Mouse (Mus musculus) heart, adult 2 months (tissue): ENCODE results near the gene Plscr2. TPM values are rescaled to one million over a fixed set of nuclear protein-coding genes. Genes with fewer than 3 reads are reported as not detected.

Experiments
- DNase-seq, 2 experiments: peaks; one replicate each; pipeline ENCODE4 v3.0.0; 2021
- H3K27ac ChIP-seq: fragments of 200-600 bp; 2 replicates; pipeline ENCODE4 v1.8.1; 2022
- H3K27me3 ChIP-seq: fragments of 200-500 bp; 2 replicates; pipeline ENCODE4 v1.6.1; 2012; ENCODE audit warnings: mild to moderate bottlenecking, low read length, inconsistent platforms, mixed read lengths; ENCODE audit not compliant: control insufficient read depth, insufficient read depth
- H3K36me3 ChIP-seq: fragments of 200-500 bp; 2 replicates; pipeline ENCODE4 v1.6.1; 2012; ENCODE audit warnings: low read length, inconsistent platforms; ENCODE audit not compliant: control insufficient read depth, insufficient read depth
- H3K4me1 ChIP-seq: fragments of 200-500 bp; 2 replicates; pipeline ENCODE4 v1.6.1; 2011; ENCODE audit warnings: low read length; ENCODE audit not compliant: control insufficient read depth, insufficient read depth
- H3K4me3 ChIP-seq: fragments of 200-600 bp; 2 replicates; pipeline ENCODE4 v1.8.1; 2022
- H3K79me2 ChIP-seq: fragments of 200-500 bp; replicated peaks from 2 replicates; pipeline ENCODE4 v1.6.1; 2012; ENCODE audit warnings: mild to moderate bottlenecking, inconsistent platforms, low read length, moderate library complexity, mixed read lengths; ENCODE audit not compliant: control insufficient read depth, insufficient read depth
- H3K9ac ChIP-seq: fragments of 200-500 bp; 2 replicates; pipeline ENCODE4 v1.6.1; 2012; ENCODE audit warnings: low read depth, mild to moderate bottlenecking, control low read depth, inconsistent platforms, low read length, mixed read lengths
- CTCF ChIP-seq: fragments of 200-600 bp; IDR thresholded peaks from 2 replicates; pipeline ENCODE4 v1.8.1; 2022; ENCODE audit warnings: antibody characterized with exemption, mild to moderate bottlenecking, moderate library complexity
- EP300 ChIP-seq: fragments of 200-500 bp; IDR thresholded peaks from 2 replicates; pipeline ENCODE4 v1.6.1; 2011; ENCODE audit warnings: low read depth, low read length, control low read depth; ENCODE audit not compliant: insufficient read depth
- POLR2A ChIP-seq: fragments of 200-500 bp; IDR thresholded peaks from 2 replicates; pipeline ENCODE4 v1.6.1; 2011; ENCODE audit warnings: mild to moderate bottlenecking, low read depth, low read length, control low read depth; ENCODE audit not compliant: insufficient read depth
- whole genome bisulfite sequencing: fragments of 180-500 bp; shearing (Covaris S2); methylation state at CpG from one replicate; pipeline ENCODE4 v1.1.7; 2018; 5-methylcytosine and 5-hydroxymethylcytosine counted together
- intact Hi-C: fragments of 180-260 bp; cut with DNase I; formaldehyde crosslinking; loops from one replicate; pipeline ENCODE4 v1.15.1; 2025
- polyA plus RNA-seq: library from polyadenylated mRNA; depleted of rRNA; stranded (reverse); fragments of >200 nt; gene quantifications from 2 replicates; pipeline ENCODE4 v1.2.3, GENCODE M21; 2012
- total RNA-seq, 2 experiments: library from RNA; stranded (reverse); gene quantifications; 2 replicates each; pipeline ENCODE4 v1.2.3; 2021

Gene Plscr2
- total and polyA plus RNA-seq, 3 experiments = 12.1 to 27.1 (median 25.1) TPM

DNA sequence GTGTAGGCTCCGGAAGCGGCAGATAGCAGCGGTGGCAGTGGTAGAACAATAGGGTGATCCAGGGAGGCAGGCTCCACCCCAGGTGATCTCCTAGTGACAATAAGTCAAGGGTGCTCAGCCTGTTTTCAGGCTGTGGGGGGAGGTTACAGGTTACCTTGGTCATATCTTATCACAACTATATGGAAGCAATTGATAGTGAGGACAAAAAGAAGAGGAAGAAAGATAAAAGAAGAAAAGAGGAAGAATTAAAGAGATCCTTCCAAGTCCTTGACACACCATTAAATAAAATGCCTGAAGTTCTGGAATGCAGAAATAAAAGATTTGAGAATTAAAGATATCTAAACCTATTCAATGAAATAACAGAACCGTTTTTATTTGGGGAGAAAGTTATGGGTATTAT lies 51.4 kb downstream of the Plscr2 start:
- TF ChIP-seq CTCF = no peak
- no peak for TF ChIP-seq POLR2A
- no peak for TF ChIP-seq EP300
- DNase-seq = no peak
- no peak overlapping the region for H3K4me3 ChIP-seq
- H3K27me3 ChIP-seq = no peaks in the 10 kb centered on the region
- no peaks in the 10 kb centered on the region for H3K79me2 ChIP-seq
- WGBS = 77% methylated on average over 4 of the region's 4 CpGs
- H3K9ac ChIP-seq = no peak overlapping the region
- no peaks in the 10 kb centered on the region for H3K4me1 ChIP-seq
- H3K36me3 ChIP-seq = no peaks in the 10 kb centered on the region; the same call in 1 of the 2 replicates
- H3K27ac ChIP-seq = no peak overlapping the region
- intact Hi-C loops = loop anchor here (5.0 kb wide), 1 partner anchor 50 kb away; the partner anchor contains the start of gene Plscr2

- no peaks in the 10 kb centered on the region for H3K4me1 ChIP-seq
- H3K9ac ChIP-seq = no peak overlapping the region
- H3K36me3 ChIP-seq = no peaks in the 10 kb centered on the region; the same call in 1 of the 2 replicates
- H3K4me3 ChIP-seq = no peak overlapping the region
- TF ChIP-seq EP300 (no peak), CTCF (no peak), POLR2A (no peak)
- WGBS = 90% methylated on average over 4 of the region's 4 CpGs
- no peak for DNase-seq
- H3K79me2 ChIP-seq = no peaks in the 10 kb centered on the region
- intact Hi-C loops = no loop called here
- no peak overlapping the region for H3K27ac ChIP-seq
- H3K27me3 ChIP-seq = no peaks in the 10 kb centered on the region
Measured at GRCm38 (mm10) chr9:92331383-92331782, 56.0 kb downstream of the Plscr2 start.

GRCm38 (mm10) chr9:92334845-92335244 lies 59.4 kb downstream of the Plscr2 start:
- Histone ChIP-seq H3K36me3 (no peaks in the 10 kb centered on the region), H3K27ac (no peak overlapping the region), H3K79me2 (no peaks in the 10 kb centered on the region), H3K9ac (no peak overlapping the region), H3K4me1 (no peaks in the 10 kb centered on the region; the same call in 1 of the 2 replicates), H3K27me3 (no peaks in the 10 kb centered on the region), H3K4me3 (no peak overlapping the region)
- DNase-seq = no peak
- intact Hi-C loops = no loop called here
- 96% methylated on average over 10 of the region's 10 CpGs for WGBS
- TF ChIP-seq EP300 = no peak
- no peak for TF ChIP-seq POLR2A
- TF ChIP-seq CTCF = no peak

- intact Hi-C loops = no loop called here
- Histone ChIP-seq H3K4me3 (no peak overlapping the region), H3K27ac (no peak overlapping the region), H3K79me2 (no peaks in the 10 kb centered on the region), H3K27me3 (no peaks in the 10 kb centered on the region), H3K36me3 (no peaks in the 10 kb centered on the region), H3K4me1 (no peaks in the 10 kb centered on the region; the same call in 1 of the 2 replicates), H3K9ac (no peak overlapping the region)
- no peak for DNase-seq
- TF ChIP-seq CTCF (no peak), EP300 (no peak), POLR2A (no peak)
- 64% methylated on average over 6 of the region's 6 CpGs for WGBS
Measured at GRCm38 (mm10) chr9:92335277-92335818, 59.9 kb downstream of the Plscr2 start.

GRCm38 (mm10) chr9:92337063-92337462 lies 61.7 kb downstream of the Plscr2 start:
- Histone ChIP-seq H3K79me2 (no peaks in the 10 kb centered on the region), H3K4me3 (no peak overlapping the region), H3K4me1 (no peaks in the 10 kb centered on the region; the same call in 1 of the 2 replicates), H3K9ac (no peak overlapping the region), H3K27me3 (no peaks in the 10 kb centered on the region), H3K36me3 (no peaks in the 10 kb centered on the region), H3K27ac (peak overlapping the region; percentile 68)
- intact Hi-C loops = no loop called here
- TF ChIP-seq EP300 (no peak), CTCF (no peak), POLR2A (no peak)
- no peak for DNase-seq
- 82% methylated on average over 1 of the region's 1 CpGs for WGBS

DNA sequence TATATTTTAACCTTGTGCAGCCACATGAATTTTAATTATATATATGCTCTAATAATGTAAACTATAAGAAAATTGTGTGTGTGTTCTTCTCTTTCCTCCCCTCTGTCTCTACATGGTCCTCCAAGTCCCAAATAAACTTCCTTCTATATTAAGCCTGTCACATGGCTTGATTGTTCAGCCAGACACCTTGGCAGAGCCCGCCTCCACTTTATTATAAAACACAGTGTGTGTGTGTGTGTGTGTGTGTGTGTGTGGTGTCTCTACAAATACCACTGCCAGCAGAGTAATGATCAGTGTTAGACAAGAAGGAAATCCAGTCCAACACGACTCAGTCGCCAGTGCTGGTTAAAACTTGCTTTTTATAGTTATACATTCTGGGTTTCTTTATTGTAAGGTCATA lies 62.3 kb downstream of the Plscr2 start:
- H3K27me3 ChIP-seq = no peaks in the 10 kb centered on the region
- H3K36me3 ChIP-seq = no peaks in the 10 kb centered on the region
- H3K9ac ChIP-seq = no peak overlapping the region
- intact Hi-C loops = no loop called here
- DNase-seq = peak; percentile 20 to 44
- no peaks in the 10 kb centered on the region for H3K79me2 ChIP-seq
- no peak overlapping the region for H3K4me3 ChIP-seq
- peak overlapping the region; percentile 68 for H3K27ac ChIP-seq
- H3K4me1 ChIP-seq = no peaks in the 10 kb centered on the region; the same call in 1 of the 2 replicates
- 0 out of 2 replicates have a peak, but pooled peaks have one; percentile 39 for TF ChIP-seq EP300
- no peak for TF ChIP-seq CTCF
- no peak for TF ChIP-seq POLR2A
- WGBS = 22% methylated on average over 3 of the region's 3 CpGs
